Mouse (Mus musculus): Measurements from ENCODE around the gene Tal1. TPM values are rescaled to one million over a fixed set of nuclear protein-coding genes. Genes with fewer than 3 reads are reported as not detected.

The Tal1 gene
- total RNA-seq, 2 experiments from 2014 or later: 1.1 to 1.3 TPM

- no peak for DNase-seq
Observed at GRCm38 (mm10) chr4:115119642-115120041, 63.4 kb downstream of the Tal1 start.

GRCm38 (mm10) chr4:115121162-115121561 lies 64.9 kb downstream of the Tal1 start:
- DNase-seq: no peak

Other genes starting within 250 kb of the Tal1 start
- gene Gm12830, start 234.7 kb upstream of the Tal1 start, total RNA-seq (2021): not detected
- gene Foxd2, start 147.6 kb upstream of the Tal1 start, total RNA-seq (2021): under 1 TPM; 0.15 to 0.25 TPM
- gene Foxe3, start 130.4 kb upstream of the Tal1 start, total RNA-seq (2021): not detected
- gene Cmpk1, start 69.2 kb upstream of the Tal1 start, total RNA-seq (2021): 10 to 100 TPM; 62.8 to 70.5 TPM
- gene Stil, start 56.3 kb upstream of the Tal1 start, total RNA-seq (2021): under 1 TPM; 0.33 to 0.35 TPM
- gene Pdzk1ip1, start 32.3 kb downstream of the Tal1 start, total RNA-seq (2021): under 1 TPM in 1 of 2 experiments, not detected in 1; 0.75 TPM
- gene Cyp4x1, start 77.9 kb downstream of the Tal1 start, total RNA-seq (2021): 1 to 10 TPM; 7.0 to 7.2 TPM
- gene Cyp4a29, start 185.7 kb downstream of the Tal1 start, total RNA-seq (2021): not detected
- not detected for gene Cyp4a12a, start 242.6 kb downstream of the Tal1 start, total RNA-seq (2021)